In genomic region chr12:35283925-35284324, GRCm38 (mm10) we compare ENCODE assay signal across 15 mouse cellular contexts.
A peak's percentile ranks its signal among the peaks of the same experiment; 100 is the strongest.
DNase-seq lines count a peak whose midpoint lies in the region; ATAC-seq and TF ChIP-seq lines count a peak whose summit lies in the region.
"Had no signal": no experiment of that assay in that cellular context is flagged by ENCODE, and none has a peak within 500 bp of the region (broad histone marks: within the 10 kb centered on the region; RNA-seq: fewer than 3 reads in every experiment).

No protein-coding gene starts in this region.

- H3K27me3 ChIP-seq in kidney, adult 2 months (replicated peaks; ENCODE audit: control insufficient read depth, insufficient read depth, low read length): no peaks in the 10 kb centered on the region
- H3K27me3 ChIP-seq in kidney, embryonic 16.5 days (ENCODE audit: insufficient read depth, low read length): no peaks in the 10 kb centered on the region
- no peaks in the 10 kb centered on the region for H3K27me3 ChIP-seq in testis, adult 2 months (ENCODE audit: control insufficient read depth, insufficient read depth, low read length)
- H3K27me3 ChIP-seq: embryonic facial prominence, embryonic 12.5 days; kidney, embryonic 15.5 days; midbrain, embryonic 12.5 days had no signal

- ATAC-seq in kidney, embryonic 16.5 days (ENCODE audit: low FRiP score, low TSS enrichment): no peak

- DNase-seq in kidney, adult 2 months: peak; percentile 47
- no peak for DNase-seq in testis, postnatal 10 days (ENCODE audit: low spot score)
- DNase-seq in lung, postnatal 10 days: peak; percentile 39
- no peak for DNase-seq in urinary bladder, postnatal 10 days (ENCODE audit: low spot score)
- no peak for DNase-seq in retina, postnatal 1 day
- DNase-seq: cerebellum, postnatal 10 days; heart, postnatal 14 days had no signal

- H3K9ac ChIP-seq in kidney, embryonic 16.5 days (replicated peaks; ENCODE audit: low read length): no peak overlapping the region
- H3K9ac ChIP-seq: embryonic facial prominence, embryonic 12.5 days; kidney, embryonic 15.5 days; liver, embryonic 14.5 days; midbrain, embryonic 12.5 days had no signal

- peak overlapping the region; percentile 14; the same call in 1 of the 2 replicates for H3K4me3 ChIP-seq in kidney, adult 2 months (ENCODE audit: insufficient read depth, low read depth, low read length)
- no peak overlapping the region for H3K4me3 ChIP-seq in kidney, embryonic 16.5 days (ENCODE audit: low read length)
- H3K4me3 ChIP-seq in testis, adult 2 months (ENCODE audit: control insufficient read depth, low read depth, low read length): no peak overlapping the region
- H3K4me3 ChIP-seq: embryonic facial prominence, embryonic 12.5 days; forebrain, embryonic 10.5 days; kidney, embryonic 15.5 days; midbrain, embryonic 12.5 days had no signal

- H3K4me2 ChIP-seq in kidney, embryonic 16.5 days (replicated peaks; ENCODE audit: low read depth, low read length): no peak overlapping the region
- H3K4me2 ChIP-seq: embryonic facial prominence, embryonic 12.5 days; kidney, embryonic 15.5 days; midbrain, embryonic 12.5 days had no signal

- no peaks in the 10 kb centered on the region for H3K36me3 ChIP-seq in kidney, adult 2 months (ENCODE audit: control insufficient read depth, insufficient read depth, low read length)
- no peaks in the 10 kb centered on the region for H3K36me3 ChIP-seq in kidney, embryonic 16.5 days (ENCODE audit: insufficient read depth, low read length)
- H3K36me3 ChIP-seq in testis, adult 2 months (ENCODE audit: control insufficient read depth, insufficient read depth, low read length): no peaks in the 10 kb centered on the region
- H3K36me3 ChIP-seq: embryonic facial prominence, embryonic 12.5 days; forebrain, embryonic 10.5 days; G1E; kidney, embryonic 15.5 days; midbrain, embryonic 12.5 days had no signal

- peak overlapping the region; percentile 51 for H3K27ac ChIP-seq in kidney, adult 2 months (ENCODE audit: insufficient read depth, low read depth, low read length)
- no peak overlapping the region for H3K27ac ChIP-seq in kidney, embryonic 16.5 days (ENCODE audit: low read length)
- H3K27ac ChIP-seq in testis, adult 2 months (ENCODE audit: control insufficient read depth, insufficient read depth, low read depth, low read length): peak overlapping the region; percentile 44; the same call in 1 of the 2 replicates
- H3K27ac ChIP-seq: embryonic facial prominence, embryonic 12.5 days; forebrain, embryonic 10.5 days; kidney, embryonic 15.5 days; liver, embryonic 14.5 days; midbrain, embryonic 12.5 days had no signal

- H3K9me3 ChIP-seq in kidney, embryonic 16.5 days (ENCODE audit: low read length): no peaks in the 10 kb centered on the region
- H3K9me3 ChIP-seq: embryonic facial prominence, embryonic 12.5 days; forebrain, embryonic 10.5 days; G1E; kidney, embryonic 15.5 days; midbrain, embryonic 12.5 days had no signal

- H3K4me1 ChIP-seq in kidney, adult 2 months (ENCODE audit: control insufficient read depth, insufficient read depth, low read length): peaks cover 8% of the 10 kb centered on the region; the same call in 1 of the 2 replicates
- H3K4me1 ChIP-seq in kidney, embryonic 16.5 days (ENCODE audit: insufficient read depth, low read length): no peaks in the 10 kb centered on the region
- H3K4me1 ChIP-seq in testis, adult 2 months (ENCODE audit: control insufficient read depth, insufficient read depth, low read length): no peaks in the 10 kb centered on the region
- H3K4me1 ChIP-seq: forebrain, embryonic 10.5 days; kidney, embryonic 15.5 days; midbrain, embryonic 12.5 days had no signal

- no peak for TF ChIP-seq POLR2A in kidney, adult 2 months (IDR thresholded peaks at IDR 0.05; ENCODE audit: low read depth, low read length)
- TF ChIP-seq POLR2A in testis, adult 2 months (IDR thresholded peaks at IDR 0.05; ENCODE audit: control insufficient read depth, low read depth, low read length): no peak

- no peak for TF ChIP-seq CTCF in kidney, adult 2 months (conservative IDR thresholded peaks at IDR 0.05; ENCODE audit: insufficient read depth, insufficient read length, low read depth, low read length)
- TF ChIP-seq CTCF in testis, adult 2 months (IDR thresholded peaks at IDR 0.05; ENCODE audit: control insufficient read depth, insufficient read depth, insufficient replicate concordance, low read depth, low read length): no peak

- 32% methylated on average over 5 of the region's 5 CpGs for WGBS in kidney, adult 2 months
- 43% methylated on average over 5 of the region's 5 CpGs for WGBS in kidney, embryonic 16.5 days

Comparison
In these comparisons a context has a peak if more than half of its experiments do, and no peak if none do; other contexts are left out.
1. DNase-seq: peak in kidney, adult 2 months (single experiment) and lung, postnatal 10 days (single experiment); none in testis, postnatal 10 days (single experiment), urinary bladder, postnatal 10 days (single experiment) and retina, postnatal 1 day (single experiment).